Mouse (Mus musculus) olfactory bulb, adult 2 months (tissue): ENCODE measurements around the gene A730015C16Rik.

ENCODE experiments used
- CTCF ChIP-seq: fragments of 200-500 bp; IDR thresholded peaks from 2 replicates; pipeline ENCODE4 v1.5.1; 2012; ENCODE audit warnings: low read depth, mild to moderate bottlenecking, low read length, moderate library complexity; ENCODE audit not compliant: insufficient read depth
- POLR2A ChIP-seq: fragments of 200-500 bp; IDR thresholded peaks from 2 replicates; pipeline ENCODE4 v1.6.1; 2012; ENCODE audit warnings: mild to moderate bottlenecking, low read depth, low read length, moderate library complexity; ENCODE audit not compliant: insufficient read depth

- no peak for TF ChIP-seq CTCF
- no peak for TF ChIP-seq POLR2A
Observed at GRCm38 (mm10) chr4:108826643-108827042, 21.8 kb downstream of the A730015C16Rik start.
